Mouse (Mus musculus) embryo, embryonic 11.5 days (tissue): ENCODE data around the gene Tnip2.
A peak's percentile ranks its signal among the peaks of the same experiment; 100 is the strongest.

Experiments used
- DNase-seq: peaks from one replicate; pipeline ENCODE4 v3.0.0-alpha.2; 2012; ENCODE audit warnings: low read depth, low spot score

The Tnip2 gene

DNA sequence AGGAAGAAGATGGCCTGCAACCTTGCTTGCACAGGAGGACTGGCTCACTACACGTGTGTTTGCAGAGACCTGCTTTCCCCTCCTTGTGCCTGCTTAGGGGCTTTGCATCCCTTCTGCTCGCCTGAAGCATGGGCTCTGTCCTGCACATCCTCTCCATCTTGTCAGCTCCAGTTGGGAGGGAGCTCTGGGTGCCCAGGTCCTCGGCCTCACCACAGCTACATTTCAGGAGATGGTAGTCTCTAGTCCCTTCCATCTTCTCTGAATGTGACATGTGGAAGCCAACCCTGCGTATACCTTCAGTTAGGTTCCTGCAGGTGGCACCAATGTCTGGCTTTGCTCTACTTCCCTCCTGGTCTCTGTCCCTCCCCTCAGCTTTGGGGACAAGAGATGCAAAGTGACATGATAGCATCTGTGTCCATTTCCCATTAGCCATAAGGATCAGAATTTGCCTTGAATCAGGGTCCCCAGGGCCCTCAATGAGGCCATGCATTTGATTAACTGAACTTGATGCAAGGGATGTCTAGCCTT lies 10.2 kb upstream of the Tnip2 start:
- no peak for DNase-seq

DNA sequence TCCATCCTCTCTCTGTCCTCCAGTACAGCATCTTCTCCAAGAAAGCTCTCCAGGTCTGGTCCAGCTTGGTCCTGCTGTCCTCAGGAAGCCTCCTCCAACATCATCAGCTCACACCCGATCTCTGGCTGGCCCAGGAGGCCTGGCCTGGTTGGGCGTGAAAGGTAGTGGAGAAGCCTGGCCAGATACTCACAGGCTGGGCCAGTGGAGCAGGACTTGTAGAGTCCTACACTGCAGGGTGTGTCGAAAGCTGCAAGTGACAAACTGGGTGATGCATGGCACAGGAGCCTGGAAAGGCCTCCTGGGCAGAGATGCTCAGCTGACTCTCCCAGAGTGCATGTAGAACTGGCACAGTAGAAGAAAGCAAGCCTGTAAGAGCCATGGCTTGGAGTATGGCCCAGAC lies 7.5 kb upstream of the Tnip2 start:
- DNase-seq, result no peak

DNA sequence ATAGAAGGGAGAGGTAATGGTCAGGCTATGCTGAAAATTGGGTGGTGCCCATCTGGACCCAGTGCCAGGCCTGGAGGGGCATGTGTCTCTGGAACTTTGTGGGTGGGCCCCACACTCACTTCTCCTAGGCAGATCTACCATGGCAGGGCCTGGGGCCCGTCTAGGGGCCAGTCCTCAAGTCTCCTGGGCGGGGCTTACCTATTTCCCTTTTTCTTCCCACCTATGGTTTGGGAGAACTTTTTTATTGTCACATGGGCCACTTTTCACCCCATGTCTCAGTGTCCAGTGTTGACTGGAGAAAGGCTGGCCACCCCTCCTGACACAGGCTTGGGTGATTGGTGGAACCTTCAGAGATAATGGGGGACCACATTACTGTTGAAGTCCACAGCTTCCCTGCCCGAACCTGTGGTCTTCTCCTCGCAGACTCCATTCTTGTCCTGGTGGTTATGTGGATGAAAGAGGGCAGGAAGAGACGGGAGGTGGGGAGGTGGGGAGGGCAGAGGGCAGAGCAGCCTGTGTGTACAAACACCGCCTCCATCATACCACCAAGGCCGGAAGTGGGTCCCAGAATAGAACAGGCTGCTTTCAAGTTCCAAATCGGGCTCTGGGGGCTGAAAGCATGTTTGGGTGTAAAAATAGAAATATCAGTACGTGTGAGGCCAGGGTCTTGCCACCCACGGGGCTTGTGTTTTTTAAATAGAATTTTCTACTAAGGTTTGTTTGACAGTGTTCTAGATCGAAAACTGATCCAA lies 6.8 kb upstream of the Tnip2 start:
- DNase-seq, result no peak

DNA sequence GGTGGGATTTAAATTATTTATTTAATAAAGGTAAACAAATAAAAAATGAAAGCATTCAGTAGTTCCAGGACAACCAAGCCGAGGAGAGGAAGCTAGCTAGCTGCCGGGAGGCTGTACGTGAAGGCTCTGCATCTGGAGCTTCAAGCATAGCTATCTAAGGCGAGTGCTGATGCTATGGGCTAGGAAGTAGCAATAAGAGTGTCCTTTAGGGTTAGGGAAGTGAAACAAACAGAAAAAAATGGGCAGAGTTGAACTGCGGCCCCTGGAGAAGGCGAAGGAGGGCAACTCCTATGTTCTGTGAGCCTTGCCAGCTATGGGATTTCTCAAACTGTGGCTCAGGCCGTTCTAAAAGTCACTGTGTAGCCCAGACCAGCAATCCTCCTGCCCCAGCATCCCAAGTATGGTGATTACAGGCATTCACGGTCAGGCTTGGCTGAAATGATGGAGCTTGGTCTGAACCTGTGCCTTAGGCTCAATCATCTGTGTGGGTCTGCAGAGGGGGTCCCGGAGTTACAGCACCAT lies 5.7 kb upstream of the Tnip2 start:
- no peak for DNase-seq

DNA sequence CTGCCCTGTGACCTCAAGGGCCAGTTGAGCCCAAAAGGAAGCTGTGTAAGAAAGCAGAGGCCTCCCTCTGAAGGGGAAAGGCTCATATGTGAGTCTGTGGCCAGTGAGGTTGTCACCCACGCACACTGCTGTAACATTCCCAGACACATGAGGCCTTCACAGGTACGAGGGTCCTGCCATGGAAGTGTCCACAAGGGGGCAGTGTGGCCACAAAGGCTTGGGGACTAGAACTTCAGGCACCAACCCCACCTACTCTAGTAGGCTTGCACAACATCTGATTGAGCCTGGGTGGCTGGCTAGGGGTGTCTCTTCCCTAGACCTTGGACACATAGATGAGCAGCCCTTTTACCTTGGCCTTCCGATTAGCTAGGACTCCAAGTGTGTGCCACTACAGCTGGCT lies 4.1 kb upstream of the Tnip2 start:
- DNase-seq, result peak; percentile 54

- no peak for DNase-seq
Observed at GRCm38 (mm10) chr5:34515096-34515495, 1.3 kb upstream of the Tnip2 start.

DNA sequence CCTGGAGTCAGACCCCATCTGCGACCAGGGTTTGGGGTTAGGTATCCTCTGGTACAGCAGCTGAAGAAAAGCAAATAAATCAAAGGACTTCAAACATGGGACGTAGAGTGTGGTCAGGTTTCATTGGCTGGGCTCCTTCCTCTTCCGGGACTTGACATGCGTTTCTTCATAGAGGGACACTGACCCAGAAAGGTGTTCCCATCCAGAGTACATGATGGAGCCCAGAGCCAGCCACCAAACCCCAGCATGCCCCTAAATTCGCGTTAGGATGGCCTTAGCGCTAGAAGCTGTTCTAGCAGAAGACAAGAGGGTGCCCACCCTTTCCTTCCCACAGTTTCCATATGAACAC lies 401 bp upstream of the Tnip2 start:
- no peak for DNase-seq

DNA sequence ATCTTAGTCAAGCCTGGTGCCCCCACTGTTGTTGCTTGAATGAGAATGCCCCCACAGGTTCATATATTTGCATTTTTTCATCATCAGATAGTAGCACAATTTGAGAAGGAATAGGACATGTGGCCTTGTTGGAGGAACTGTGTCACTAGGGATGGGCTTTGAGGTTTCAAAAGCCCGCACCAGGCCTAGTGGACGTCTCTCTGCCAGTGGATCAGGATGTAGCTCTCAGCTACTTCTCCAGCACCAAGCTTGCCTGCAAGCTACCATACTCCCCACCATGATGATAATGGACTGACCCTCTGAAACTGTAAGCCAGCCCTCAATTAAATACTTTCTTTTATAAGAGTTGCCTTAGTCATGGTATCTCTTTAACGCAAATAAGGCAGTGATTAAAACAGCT lies 1.3 kb downstream of the Tnip2 start:
- DNase-seq, result no peak

DNA sequence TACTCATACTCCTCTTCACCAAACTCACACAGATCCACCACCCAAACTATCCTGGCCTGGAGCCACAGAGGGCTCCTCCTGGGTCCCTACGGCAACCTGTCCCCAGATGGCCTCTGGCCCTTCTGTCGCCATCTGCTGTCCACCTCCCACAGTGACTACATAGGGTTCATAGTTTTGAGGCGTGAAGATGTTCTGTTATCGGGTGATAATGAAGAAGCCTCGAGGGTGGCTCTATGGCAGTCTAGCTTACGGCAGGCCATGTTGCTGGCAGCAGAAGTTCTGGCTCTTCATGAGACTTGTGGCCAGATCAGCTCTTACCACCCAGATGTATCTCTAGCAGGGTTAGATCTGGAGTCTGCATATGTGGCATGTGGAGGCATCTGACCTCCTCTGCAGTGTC lies 11.0 kb downstream of the Tnip2 start:
- no peak for DNase-seq

DNA sequence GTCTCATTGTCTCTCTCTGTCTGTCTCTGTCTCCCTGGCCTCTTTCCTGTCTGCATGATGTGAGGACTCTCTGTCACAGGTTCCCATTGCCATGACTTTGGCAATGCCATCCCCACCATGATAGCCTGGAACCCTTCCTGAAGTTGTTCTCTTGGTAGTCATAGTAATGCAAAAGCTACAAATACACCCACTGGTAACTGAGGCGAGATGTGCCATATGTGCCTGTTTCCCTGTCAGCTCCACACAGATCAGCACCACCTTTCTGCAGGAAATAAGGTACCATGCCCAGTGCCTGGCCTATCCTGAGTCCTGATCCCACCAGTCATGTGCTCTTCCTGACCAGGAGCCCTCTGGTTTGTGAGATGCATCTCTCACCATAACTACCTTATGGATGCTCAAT lies 11.4 kb downstream of the Tnip2 start:
- no peak for DNase-seq

DNA sequence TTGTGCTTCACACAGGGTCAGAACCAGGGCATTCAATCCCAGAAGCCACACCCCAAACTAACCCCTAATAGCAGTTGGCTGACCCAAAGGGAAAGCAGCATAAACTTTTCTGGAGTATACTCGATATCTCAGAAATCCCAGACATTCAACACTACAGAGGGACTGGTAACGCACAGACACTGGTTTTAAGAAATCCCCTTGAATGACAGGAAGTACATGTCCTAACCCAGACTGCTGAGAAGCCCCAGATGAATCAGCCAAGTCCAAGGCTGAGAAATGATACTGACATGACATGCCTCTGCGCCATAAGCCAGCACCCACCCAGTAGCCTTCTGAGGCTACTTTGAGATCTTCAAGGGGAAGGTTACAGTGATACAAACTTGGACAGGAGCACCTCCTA lies 12.2 kb downstream of the Tnip2 start:
- DNase-seq, result no peak

DNA sequence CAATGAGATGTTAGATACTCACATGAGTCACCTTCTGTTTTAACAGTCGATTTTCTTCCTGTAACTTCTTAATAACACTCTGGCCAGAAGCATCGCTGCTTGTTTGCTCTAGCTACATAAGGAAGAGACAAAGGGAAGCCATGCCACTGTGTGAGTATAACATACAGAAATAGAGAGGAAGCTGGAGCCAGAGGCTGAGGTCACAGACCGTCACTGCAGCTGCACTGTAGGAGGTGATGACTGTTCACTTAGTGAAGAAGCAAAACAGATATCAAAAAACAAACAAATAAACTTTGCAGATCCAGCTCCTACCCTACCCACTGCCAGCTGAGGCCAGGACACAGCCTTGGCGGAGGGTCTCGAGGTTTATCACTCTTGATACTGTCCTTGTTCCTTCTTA lies 12.9 kb downstream of the Tnip2 start:
- DNase-seq, result no peak

DNA sequence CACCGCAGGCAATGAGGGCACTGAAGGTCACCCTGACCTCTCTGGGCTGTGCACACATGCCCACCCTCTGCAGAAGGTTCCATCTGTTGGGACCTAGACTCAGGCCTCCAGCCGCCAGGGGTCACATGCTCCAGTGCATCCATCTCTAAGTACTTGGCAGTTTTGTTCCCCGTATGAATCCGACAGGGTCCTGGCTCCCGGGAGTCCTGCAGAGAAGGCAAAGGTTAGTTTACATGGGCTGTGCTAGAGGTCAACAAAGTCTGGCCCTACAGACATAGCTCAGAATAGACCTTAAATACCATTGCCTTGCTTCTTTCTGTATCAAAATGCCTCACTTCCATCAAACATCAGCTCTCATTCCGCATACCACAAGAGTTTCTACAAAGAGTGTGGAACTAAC lies 17.0 kb downstream of the Tnip2 start:
- no peak for DNase-seq

DNA sequence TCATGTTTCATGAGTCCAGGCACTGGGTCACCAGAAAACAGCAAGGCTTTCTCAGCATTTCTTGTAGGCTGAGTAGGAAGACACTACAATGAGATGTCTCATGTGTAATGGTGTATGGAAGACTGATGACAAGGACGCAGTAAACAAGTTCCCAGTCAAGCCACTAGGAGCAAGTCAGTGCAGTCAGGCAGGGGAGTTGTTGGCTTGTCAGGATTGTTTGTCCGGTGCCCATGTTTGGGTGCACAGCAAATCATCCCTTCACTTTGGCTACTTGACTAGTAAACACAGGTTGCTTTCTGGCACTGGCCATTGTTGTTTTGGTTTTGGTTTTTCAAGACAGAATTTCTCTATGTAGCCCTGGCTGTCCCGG lies 24.4 kb downstream of the Tnip2 start:
- DNase-seq, result no peak

DNA sequence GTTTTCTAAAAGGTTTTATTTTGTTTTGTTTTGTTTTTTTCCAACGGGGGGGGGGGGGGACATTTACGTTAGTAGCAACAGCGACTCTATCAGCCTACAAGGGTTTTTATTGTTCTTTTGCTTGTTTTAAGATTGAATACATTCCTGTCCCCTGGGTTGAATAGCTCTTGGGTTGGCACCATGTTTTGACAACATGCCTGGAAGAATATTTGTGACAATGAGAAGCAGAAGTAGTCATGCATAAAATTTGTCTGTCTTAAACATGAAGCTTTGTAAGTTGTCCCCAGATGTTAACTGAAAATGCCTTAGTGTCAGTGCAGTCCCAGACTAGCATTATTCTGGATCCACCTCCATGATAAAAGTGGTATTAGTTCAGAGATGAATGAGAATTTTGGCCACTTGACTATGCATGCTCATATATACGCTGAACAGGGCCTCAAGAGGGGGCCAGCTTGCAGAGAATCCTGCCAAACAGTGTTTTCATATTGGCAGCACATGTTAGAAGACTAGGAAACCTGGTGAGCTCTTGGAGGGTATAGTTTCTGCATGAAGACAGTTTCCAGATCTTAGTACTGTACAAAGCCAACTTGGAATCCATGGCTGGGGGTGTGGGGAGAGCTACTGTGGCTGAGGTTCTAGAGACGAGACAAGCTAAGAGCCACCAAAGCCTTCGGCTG lies 24.9 kb downstream of the Tnip2 start:
- no peak for DNase-seq

GRCm38 (mm10) chr5:34487320-34488090 lies 26.3 kb downstream of the Tnip2 start:
- DNase-seq, result no peak

- no peak for DNase-seq
Observed at GRCm38 (mm10) chr5:34485731-34486130, 28.1 kb downstream of the Tnip2 start.

- no peak for DNase-seq
Observed at GRCm38 (mm10) chr5:34480926-34481325, 32.9 kb downstream of the Tnip2 start.

DNA sequence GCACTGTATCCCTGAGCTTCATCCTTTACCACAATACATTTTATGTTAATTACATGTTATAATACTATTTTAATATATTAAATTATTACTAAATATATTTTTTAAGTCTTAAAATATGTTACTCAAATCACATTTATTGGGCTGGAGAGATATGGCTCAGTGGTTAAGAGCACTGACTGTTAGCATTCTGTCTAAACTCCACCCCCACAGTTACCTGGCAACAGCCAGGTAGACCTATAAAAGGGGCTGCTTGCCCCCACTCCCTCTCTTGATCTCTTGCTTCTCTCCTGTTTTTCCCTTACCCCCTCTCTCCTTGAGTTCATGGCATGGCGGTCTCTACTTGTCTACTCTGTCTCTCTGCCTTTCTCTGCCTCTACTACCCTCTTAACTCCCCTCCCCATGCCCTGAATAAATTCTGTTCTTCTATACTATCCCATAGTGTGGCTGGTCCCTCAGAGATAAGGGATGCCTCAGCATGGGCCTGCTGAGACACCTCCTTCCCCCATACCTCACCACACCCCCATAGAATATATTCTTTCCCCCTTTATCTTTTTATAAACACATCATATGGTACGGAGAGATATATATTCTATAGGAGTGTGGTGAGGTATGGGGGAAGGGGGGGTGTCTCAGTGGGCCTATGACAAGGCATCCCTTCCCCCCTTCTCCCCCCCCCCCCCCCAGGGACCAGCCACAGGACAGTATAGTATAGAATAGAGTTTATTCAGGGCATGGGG lies 45.6 kb downstream of the Tnip2 start:
- DNase-seq, result no peak

DNA sequence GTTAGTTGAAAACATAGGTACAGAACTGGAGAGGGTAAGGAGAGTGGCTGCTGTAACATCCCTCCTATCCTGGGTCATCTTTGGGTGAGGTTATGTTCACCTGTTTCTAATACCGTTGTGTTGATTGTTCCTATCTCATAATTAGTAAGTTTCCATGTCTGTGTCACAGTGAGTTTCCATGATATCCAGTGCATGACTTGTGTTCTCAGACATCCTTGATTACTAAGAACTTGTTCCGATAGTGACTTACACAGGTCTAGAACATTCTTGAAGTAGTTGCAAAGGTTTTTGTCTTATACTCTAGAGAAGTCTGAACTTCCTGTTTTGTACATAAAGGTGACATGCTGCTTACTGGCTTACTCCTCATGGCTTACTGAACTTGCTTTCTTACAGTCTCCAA lies 47.1 kb downstream of the Tnip2 start:
- DNase-seq, result no peak

DNA sequence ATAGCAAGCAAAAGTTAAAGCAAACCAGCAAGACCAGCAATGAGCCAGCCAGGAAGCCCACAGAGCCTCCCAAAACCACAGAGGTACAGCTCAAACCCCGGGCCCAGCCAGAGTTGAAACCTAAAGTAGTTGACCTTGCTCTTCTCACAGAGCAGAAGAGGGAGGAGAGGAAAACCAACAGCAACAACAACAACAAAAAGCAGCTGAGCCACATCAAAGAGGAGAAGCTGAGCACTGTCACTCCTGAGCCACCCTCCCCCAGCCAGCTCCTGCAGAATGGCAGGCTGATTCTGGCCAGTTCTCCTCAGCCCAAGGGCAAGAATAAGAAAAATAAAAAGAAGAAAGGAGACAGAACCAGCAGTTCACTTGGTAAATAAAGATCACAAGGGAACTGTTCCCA lies 47.7 kb downstream of the Tnip2 start:
- no peak for DNase-seq

DNA sequence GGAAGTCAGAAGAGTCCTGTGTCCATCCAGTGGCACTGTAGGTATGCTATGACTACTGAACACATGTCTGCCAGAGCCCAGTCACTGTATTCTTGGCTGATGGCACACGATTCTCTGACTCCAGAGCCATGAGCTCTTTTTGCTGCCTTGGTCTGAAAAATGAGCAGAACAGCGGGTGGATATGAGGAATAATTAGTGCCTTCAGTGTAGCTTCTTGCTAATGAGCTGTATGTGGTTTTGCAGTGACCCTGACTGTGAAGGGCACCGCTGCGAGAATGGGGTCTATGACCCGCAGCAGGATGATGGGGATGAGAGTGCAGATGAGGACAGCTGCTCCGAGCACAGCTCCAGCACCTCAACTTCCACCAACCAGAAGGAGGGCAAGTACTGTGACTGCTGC lies 52.0 kb downstream of the Tnip2 start:
- DNase-seq, result no peak
